Mouse (Mus musculus): ENCODE measurements around the gene Tatdn2. TPM values are rescaled to one million over a fixed set of nuclear protein-coding genes. Genes with fewer than 3 reads are reported as not detected.

Tatdn2 gene
- polyA plus RNA-seq, 1 experiment from 2014 or later = 1.3 TPM

GRCm38 (mm10) chr6:113661353-113662241, 35.3 kb upstream of the Tatdn2 start:
- 51% methylated on average over 12 of the region's 12 CpGs for WGBS
- ATAC-seq (peak; percentile 8; the same call in 1 of the 2 replicates), DNase-seq (ENCODE audit: low spot score) (no peak)
- Histone ChIP-seq H3K27me3 (replicated peaks; ENCODE audit: insufficient read depth, low read length) (no peaks in the 10 kb centered on the region), H3K4me1 (ENCODE audit: insufficient read depth, low read depth, low read length) (no peaks in the 10 kb centered on the region; the same call in 1 of the 2 replicates), H3K9ac (replicated peaks; ENCODE audit: low read depth) (no peak overlapping the region), H3K27ac (ENCODE audit: low read length) (0 out of 2 replicates have a peak overlapping the region, but pooled peaks have one; percentile 38), H3K4me3 (ENCODE audit: low read depth, low read length) (no peak overlapping the region), H3K9me3 (ENCODE audit: low read length) (no peaks in the 10 kb centered on the region), H3K36me3 (ENCODE audit: insufficient read depth, low read length) (no peaks in the 10 kb centered on the region), H3K4me2 (replicated peaks; ENCODE audit: low read depth, low read length) (no peak overlapping the region)
- no peak for TF ChIP-seq EP300 (IDR thresholded peaks at IDR 0.05)
- no peak for TF ChIP-seq CTCF (IDR thresholded peaks at IDR 0.05)

- Histone ChIP-seq H3K9ac (replicated peaks; ENCODE audit: low read depth) (no peak overlapping the region), H3K4me2 (replicated peaks; ENCODE audit: low read depth, low read length) (no peak overlapping the region), H3K9me3 (ENCODE audit: low read length) (no peaks in the 10 kb centered on the region), H3K27ac (ENCODE audit: low read length) (no peak overlapping the region), H3K4me3 (ENCODE audit: low read depth, low read length) (no peak overlapping the region), H3K36me3 (ENCODE audit: insufficient read depth, low read length) (no peaks in the 10 kb centered on the region), H3K27me3 (replicated peaks; ENCODE audit: insufficient read depth, low read length) (no peaks in the 10 kb centered on the region), H3K4me1 (ENCODE audit: insufficient read depth, low read depth, low read length) (no peaks in the 10 kb centered on the region; the same call in 1 of the 2 replicates)
- no peak for ATAC-seq
- no peak; the same call in 1 of the 2 replicates for TF ChIP-seq CTCF (IDR thresholded peaks at IDR 0.05)
- TF ChIP-seq EP300 (IDR thresholded peaks at IDR 0.05) = no peak
- DNase-seq (ENCODE audit: low spot score) = peak; percentile 54
- WGBS = 89% methylated on average over 8 of the region's 8 CpGs
Observed at GRCm38 (mm10) chr6:113662964-113663700, 33.7 kb upstream of the Tatdn2 start.

- no peak for DNase-seq (ENCODE audit: low spot score)
- Histone ChIP-seq H3K4me1 (ENCODE audit: insufficient read depth, low read depth, low read length) (no peaks in the 10 kb centered on the region; the same call in 1 of the 2 replicates), H3K9me3 (ENCODE audit: low read length) (no peaks in the 10 kb centered on the region), H3K27me3 (replicated peaks; ENCODE audit: insufficient read depth, low read length) (no peaks in the 10 kb centered on the region), H3K36me3 (ENCODE audit: insufficient read depth, low read length) (no peaks in the 10 kb centered on the region), H3K27ac (ENCODE audit: low read length) (no peak overlapping the region), H3K9ac (replicated peaks; ENCODE audit: low read depth) (no peak overlapping the region), H3K4me2 (replicated peaks; ENCODE audit: low read depth, low read length) (no peak overlapping the region), H3K4me3 (ENCODE audit: low read depth, low read length) (no peak overlapping the region)
- ATAC-seq = no peak
- TF ChIP-seq EP300 (IDR thresholded peaks at IDR 0.05) (no peak), CTCF (IDR thresholded peaks at IDR 0.05) (no peak)
- WGBS = 78% methylated on average over 7 of the region's 7 CpGs
Observed at GRCm38 (mm10) chr6:113664305-113664704, 32.5 kb upstream of the Tatdn2 start.

- no peaks in the 10 kb centered on the region; the same call in 1 of the 2 replicates for H3K4me1 ChIP-seq (ENCODE audit: insufficient read depth, low read depth, low read length)
- H3K4me2 ChIP-seq (replicated peaks; ENCODE audit: low read depth, low read length) = no peak overlapping the region
- no peak overlapping the region for H3K4me3 ChIP-seq (ENCODE audit: low read depth, low read length)
- ATAC-seq (no peak), DNase-seq (ENCODE audit: low spot score) (no peak)
- H3K9me3 ChIP-seq (ENCODE audit: low read length) = no peaks in the 10 kb centered on the region
- 0 out of 2 replicates have a peak, but pooled peaks cover 1% of the 10 kb centered on the region for H3K36me3 ChIP-seq (ENCODE audit: insufficient read depth, low read length)
- H3K27ac ChIP-seq (ENCODE audit: low read length) = no peak overlapping the region
- TF ChIP-seq EP300 (IDR thresholded peaks at IDR 0.05) (no peak), CTCF (IDR thresholded peaks at IDR 0.05) (no peak)
- no peaks in the 10 kb centered on the region for H3K27me3 ChIP-seq (replicated peaks; ENCODE audit: insufficient read depth, low read length)
- H3K9ac ChIP-seq (replicated peaks; ENCODE audit: low read depth) = no peak overlapping the region
- WGBS = 57% methylated on average over 8 of the region's 8 CpGs
Observed at GRCm38 (mm10) chr6:113667611-113668122, 29.2 kb upstream of the Tatdn2 start.

- ATAC-seq = peak; percentile 82
- peaks cover 7% of the 10 kb centered on the region; the same call in 1 of the 2 replicates for H3K36me3 ChIP-seq (ENCODE audit: insufficient read depth, low read length)
- peak overlapping the region; percentile 38; the same call in 1 of the 2 replicates for H3K27ac ChIP-seq (ENCODE audit: low read length)
- no peaks in the 10 kb centered on the region; the same call in 1 of the 2 replicates for H3K4me1 ChIP-seq (ENCODE audit: insufficient read depth, low read depth, low read length)
- H3K9me3 ChIP-seq (ENCODE audit: low read length) = no peaks in the 10 kb centered on the region
- WGBS = 14% methylated on average over 15 of the region's 15 CpGs
- TF ChIP-seq EP300 (IDR thresholded peaks at IDR 0.05) (0 out of 2 replicates have a peak, but pooled peaks have one; percentile 31), CTCF (IDR thresholded peaks at IDR 0.05) (no peak)
- peak; percentile 77 for DNase-seq (ENCODE audit: low spot score)
- H3K4me3 ChIP-seq (ENCODE audit: low read depth, low read length) = no peak overlapping the region
- H3K4me2 ChIP-seq (replicated peaks; ENCODE audit: low read depth, low read length) = peak overlapping the region; percentile 14; the same call in 1 of the 2 replicates
- H3K9ac ChIP-seq (replicated peaks; ENCODE audit: low read depth) = no peak overlapping the region
- H3K27me3 ChIP-seq (replicated peaks; ENCODE audit: insufficient read depth, low read length) = no peaks in the 10 kb centered on the region
Observed at GRCm38 (mm10) chr6:113668287-113669154, 28.3 kb upstream of the Tatdn2 start.
